Mouse (Mus musculus): ENCODE results near the gene Dchs1. TPM values are rescaled to one million over a fixed set of nuclear protein-coding genes. Genes with fewer than 3 reads are reported as not detected.
"Not testable (repeated sequence)": the region's sequence is repeated elsewhere in the genome, so short reads cannot be mapped to it uniquely, and the experiment has no call there.

The Dchs1 gene
- polyA plus RNA-seq, 2 experiments, result 28.5 to 48.6 TPM

DNA sequence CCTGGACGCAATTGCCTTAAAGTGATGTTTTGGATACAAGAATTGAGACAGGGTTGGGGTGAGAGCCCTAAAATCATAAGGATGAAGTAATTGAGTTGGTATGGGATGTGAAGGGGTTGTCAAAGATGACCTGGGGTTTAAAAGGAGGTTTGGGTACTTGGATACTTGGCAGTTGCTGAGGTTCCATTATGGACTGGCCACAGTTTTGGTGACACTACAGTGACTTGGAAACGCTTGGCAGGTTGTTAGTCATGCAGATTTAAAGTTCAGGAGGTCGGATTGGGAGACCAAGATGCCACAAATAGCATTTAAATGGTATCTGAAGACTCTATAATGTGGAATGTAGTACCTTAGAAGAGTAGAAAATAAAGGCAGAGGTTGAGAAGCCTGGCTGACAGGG lies 49.8 kb downstream of the Dchs1 start:
- H3K4me3 ChIP-seq (replicated peaks; ENCODE audit: low read length), result peak overlapping the region; percentile 86
- no peak overlapping the region for H3K27ac ChIP-seq (replicated peaks; ENCODE audit: low read depth, low read length)
- H3K4me1 ChIP-seq (ENCODE audit: control insufficient read depth, insufficient read depth, low read length), result peaks cover 25% of the 10 kb centered on the region
- peak overlapping the region; percentile 89 for H3K9ac ChIP-seq (ENCODE audit: low read depth, low read length, severe bottlenecking)
- WGBS, result 31% methylated on average over 3 of the region's 3 CpGs
- DNase-seq (ENCODE audit: low spot score), result no peak
- TF ChIP-seq POLR2A (IDR thresholded peaks at IDR 0.05; ENCODE audit: borderline replicate concordance, extremely low read depth, insufficient read depth, insufficient read length), result no peak
- peak overlapping the region; percentile 66 for H3K4me2 ChIP-seq (replicated peaks; ENCODE audit: low read depth, low read length, severe bottlenecking)
- no peaks in the 10 kb centered on the region for H3K27me3 ChIP-seq (ENCODE audit: control insufficient read depth, insufficient read depth, low read length)
- no peak for ATAC-seq (ENCODE audit: low FRiP score, low read depth)
- no peaks in the 10 kb centered on the region for H3K9me3 ChIP-seq (ENCODE audit: control insufficient read depth, low read length)
- peaks cover 52% of the 10 kb centered on the region for H3K36me3 ChIP-seq (ENCODE audit: control insufficient read depth, insufficient read depth, low read length)

DNA sequence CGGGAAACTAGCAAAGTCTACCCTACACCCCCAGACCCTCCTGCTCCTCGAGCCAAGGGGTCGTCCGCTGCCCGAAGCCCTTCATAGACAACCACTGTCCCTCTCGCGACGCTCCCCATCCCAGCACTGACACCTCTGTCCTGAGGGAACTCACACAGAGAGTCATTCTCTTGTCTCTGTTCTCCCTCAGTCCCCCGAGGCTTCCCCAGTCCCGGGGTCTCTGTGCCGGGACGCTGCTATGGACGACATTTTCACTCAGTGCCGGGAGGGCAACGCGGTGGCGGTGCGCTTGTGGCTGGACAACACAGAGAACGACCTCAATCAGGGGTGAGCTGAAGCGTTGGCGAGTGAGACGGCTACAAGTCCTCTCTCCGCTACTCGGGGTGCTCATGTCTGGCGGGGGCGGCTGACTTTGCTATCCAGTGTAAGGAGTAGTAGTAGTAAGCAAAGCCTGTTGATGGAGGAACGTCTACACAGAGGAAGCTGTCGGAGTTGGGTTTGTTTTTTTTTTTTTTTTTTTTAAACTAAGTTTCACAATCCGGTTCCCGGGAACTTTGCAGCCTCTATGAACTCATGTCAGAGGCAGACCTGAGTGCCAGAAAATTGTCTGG lies 50.4 kb downstream of the Dchs1 start, which contains the start of gene Rrp8:
Gene Rrp8, minus strand, starts transcription at position 475 of the 611 bp plus-strand sequence.
- no peaks in the 10 kb centered on the region for H3K9me3 ChIP-seq (ENCODE audit: control insufficient read depth, low read length)
- peaks cover 25% of the 10 kb centered on the region for H3K4me1 ChIP-seq (ENCODE audit: control insufficient read depth, insufficient read depth, low read length)
- peak within 1 kb of the TSS; percentile 86 for H3K4me3 ChIP-seq (replicated peaks; ENCODE audit: low read length)
- no peaks in the 10 kb centered on the region for H3K27me3 ChIP-seq (ENCODE audit: control insufficient read depth, insufficient read depth, low read length)
- peak within 1 kb of the TSS; percentile 89 for H3K9ac ChIP-seq (ENCODE audit: low read depth, low read length, severe bottlenecking)
- peak within 1 kb of the TSS; percentile 85 for H3K27ac ChIP-seq (replicated peaks; ENCODE audit: low read depth, low read length)
- DNase-seq (ENCODE audit: low spot score) (peak; percentile 17), ATAC-seq (ENCODE audit: low FRiP score, low read depth) (no peak; the same call in 1 of the 2 replicates)
- H3K4me2 ChIP-seq (replicated peaks; ENCODE audit: low read depth, low read length, severe bottlenecking), result peak within 1 kb of the TSS; percentile 70
- peaks cover 51% of the 10 kb centered on the region for H3K36me3 ChIP-seq (ENCODE audit: control insufficient read depth, insufficient read depth, low read length)
- WGBS, result 1% methylated on average over 29 of the region's 30 CpGs
- TF ChIP-seq POLR2A (IDR thresholded peaks at IDR 0.05; ENCODE audit: borderline replicate concordance, extremely low read depth, insufficient read depth, insufficient read length), result no peak

DNA sequence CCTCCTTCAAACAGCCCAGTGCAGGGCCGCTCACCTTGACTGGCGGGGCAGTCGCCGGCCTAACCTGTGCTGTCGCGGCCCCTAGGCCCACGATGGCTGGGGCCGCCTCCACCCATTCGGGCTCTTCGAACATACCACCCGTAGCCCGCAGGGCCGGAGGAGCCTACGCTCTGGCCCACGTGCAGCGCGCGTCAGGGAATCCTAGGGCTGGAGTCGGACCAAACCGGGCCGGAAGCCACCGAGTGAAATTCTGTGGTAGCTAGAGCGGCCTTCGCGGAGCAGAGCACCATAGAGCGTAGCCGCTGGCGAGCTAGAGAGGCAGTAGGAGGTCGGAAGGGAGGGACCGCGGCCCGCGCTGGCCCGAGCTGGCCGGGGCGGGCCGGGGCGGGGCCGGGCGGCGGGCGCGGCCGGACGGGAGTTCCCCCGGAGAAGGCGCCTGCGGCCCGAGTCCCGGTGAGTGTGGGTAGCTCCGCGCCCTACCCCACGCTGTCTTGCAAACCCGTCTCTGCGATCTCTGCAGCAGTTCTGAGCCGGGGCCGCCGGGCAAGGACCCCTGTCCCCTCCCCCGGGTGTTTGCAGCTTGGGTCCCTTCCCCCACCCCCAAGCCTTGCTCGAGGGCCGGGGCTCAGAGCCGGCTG lies 51.1 kb downstream of the Dchs1 start, which contains the start of gene Ilk:
Gene Ilk, plus strand, starts transcription at position 329 of the 638 bp plus-strand sequence.
- H3K4me3 ChIP-seq (replicated peaks; ENCODE audit: low read length), result peak within 1 kb of the TSS; percentile 86
- TF ChIP-seq POLR2A (IDR thresholded peaks at IDR 0.05; ENCODE audit: borderline replicate concordance, extremely low read depth, insufficient read depth, insufficient read length), result peak; percentile 34; the same call in 1 of the 2 replicates
- no peaks in the 10 kb centered on the region for H3K9me3 ChIP-seq (ENCODE audit: control insufficient read depth, low read length)
- peaks cover 25% of the 10 kb centered on the region for H3K4me1 ChIP-seq (ENCODE audit: control insufficient read depth, insufficient read depth, low read length)
- ATAC-seq (ENCODE audit: low FRiP score, low read depth) (peak; percentile 96), DNase-seq (ENCODE audit: low spot score) (peak; percentile 92)
- WGBS, result under 1% methylated on average over 32 of the region's 62 CpGs
- H3K36me3 ChIP-seq (ENCODE audit: control insufficient read depth, insufficient read depth, low read length), result peaks cover 51% of the 10 kb centered on the region
- no peaks in the 10 kb centered on the region for H3K27me3 ChIP-seq (ENCODE audit: control insufficient read depth, insufficient read depth, low read length)
- H3K9ac ChIP-seq (ENCODE audit: low read depth, low read length, severe bottlenecking), result peak within 1 kb of the TSS; percentile 89
- H3K27ac ChIP-seq (replicated peaks; ENCODE audit: low read depth, low read length), result peak within 1 kb of the TSS; percentile 85
- peak within 1 kb of the TSS; percentile 70 for H3K4me2 ChIP-seq (replicated peaks; ENCODE audit: low read depth, low read length, severe bottlenecking)

DNA sequence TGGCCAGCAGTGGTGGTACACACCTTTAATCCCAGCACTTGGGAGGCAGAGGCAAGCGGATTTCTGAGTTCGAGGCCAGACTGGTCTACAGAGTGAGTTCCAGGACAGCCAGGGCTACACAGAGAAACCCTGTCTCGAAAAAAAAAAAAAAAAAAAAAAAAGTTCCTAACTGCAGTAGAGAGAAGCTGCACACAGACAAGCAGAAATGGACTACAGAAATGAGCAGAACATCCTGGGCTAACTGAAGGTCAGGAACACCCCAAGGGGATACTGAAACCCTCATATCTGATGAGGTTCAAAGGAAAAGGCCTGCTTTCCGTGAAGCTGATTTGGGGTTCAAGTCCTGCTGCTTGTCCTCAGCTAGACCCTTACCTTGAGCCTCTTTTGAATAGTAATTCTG lies 52.0 kb downstream of the Dchs1 start:
- WGBS, result 43% methylated on average over 4 of the region's 4 CpGs
- ATAC-seq (ENCODE audit: low FRiP score, low read depth); H3K9me3 ChIP-seq (ENCODE audit: control insufficient read depth, low read length); DNase-seq (ENCODE audit: low spot score); H3K27me3 ChIP-seq (ENCODE audit: control insufficient read depth, insufficient read depth, low read length): not testable (repeated sequence)
- Histone ChIP-seq H3K36me3 (ENCODE audit: control insufficient read depth, insufficient read depth, low read length) (peaks cover 45% of the 10 kb centered on the region), H3K9ac (ENCODE audit: low read depth, low read length, severe bottlenecking) (peak overlapping the region; percentile 89), H3K4me1 (ENCODE audit: control insufficient read depth, insufficient read depth, low read length) (peaks cover 25% of the 10 kb centered on the region), H3K4me3 (replicated peaks; ENCODE audit: low read length) (peak overlapping the region; percentile 86), H3K27ac (replicated peaks; ENCODE audit: low read depth, low read length) (peak overlapping the region; percentile 85), H3K4me2 (replicated peaks; ENCODE audit: low read depth, low read length, severe bottlenecking) (peak overlapping the region; percentile 70)

DNA sequence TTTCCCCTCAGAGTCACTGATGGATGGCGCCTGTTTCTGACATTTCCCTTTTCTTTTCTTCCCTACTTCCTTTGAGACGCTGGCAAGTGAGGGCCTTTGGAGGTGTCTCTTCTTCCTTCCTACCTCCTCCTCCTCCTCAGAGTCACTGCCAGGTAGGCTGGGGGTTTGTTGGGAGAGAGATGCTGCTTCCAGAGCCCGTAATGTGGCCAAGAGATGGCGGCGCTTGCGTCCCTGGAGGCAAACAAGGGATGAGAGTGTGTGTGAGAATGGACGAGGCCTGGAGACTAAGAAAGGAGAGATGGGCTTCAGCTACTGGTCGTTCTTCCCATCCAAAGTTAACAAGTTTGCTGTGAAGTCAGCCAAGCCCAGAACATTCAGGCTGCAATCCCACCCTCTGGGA lies 52.6 kb downstream of the Dchs1 start:
- H3K4me2 ChIP-seq (replicated peaks; ENCODE audit: low read depth, low read length, severe bottlenecking), result no peak overlapping the region; the same call in 1 of the 2 replicates
- no peak for DNase-seq (ENCODE audit: low spot score)
- no peak for ATAC-seq (ENCODE audit: low FRiP score, low read depth)
- no peaks in the 10 kb centered on the region for H3K27me3 ChIP-seq (ENCODE audit: control insufficient read depth, insufficient read depth, low read length)
- no peak overlapping the region for H3K9ac ChIP-seq (ENCODE audit: low read depth, low read length, severe bottlenecking)
- no peak overlapping the region for H3K27ac ChIP-seq (replicated peaks; ENCODE audit: low read depth, low read length)
- peaks cover 39% of the 10 kb centered on the region for H3K36me3 ChIP-seq (ENCODE audit: control insufficient read depth, insufficient read depth, low read length)
- 88% methylated on average over 8 of the region's 8 CpGs for WGBS
- no peak overlapping the region for H3K4me3 ChIP-seq (replicated peaks; ENCODE audit: low read length)
- no peak for TF ChIP-seq POLR2A (IDR thresholded peaks at IDR 0.05; ENCODE audit: borderline replicate concordance, extremely low read depth, insufficient read depth, insufficient read length)
- H3K9me3 ChIP-seq (ENCODE audit: control insufficient read depth, low read length), result no peaks in the 10 kb centered on the region
- H3K4me1 ChIP-seq (ENCODE audit: control insufficient read depth, insufficient read depth, low read length), result peaks cover 25% of the 10 kb centered on the region
